ENCODE assay signal across 9 mouse cellular contexts in genomic region chr16:18210701-18211416, GRCm38 (mm10). TPM values are rescaled to one million over a fixed set of nuclear protein-coding genes. Genes with fewer than 3 reads are reported as not detected.
DNase-seq lines count a peak whose midpoint lies in the region; TF ChIP-seq lines count a peak whose summit lies in the region.
"Had no signal": no experiment of that assay in that cellular context is flagged by ENCODE, and none has a peak within 500 bp of the region (broad histone marks: within the 10 kb centered on the region; RNA-seq: fewer than 3 reads in every experiment).

No protein-coding gene starts in this region.

- TF ChIP-seq POLR2A in CH12.LX (IDR thresholded peaks at IDR 0.05; ENCODE audit: low read depth, low read length) = no peak

- peaks cover 8 to 27% of the 10 kb centered on the region in 2 experiments; a peak in 3 of 4 replicates for H3K4me1 ChIP-seq in CH12.LX (ENCODE audit: control insufficient read depth in 1 of 2, insufficient read depth in 2 of 2)

- peaks cover 41% of the 10 kb centered on the region for H3K27me3 ChIP-seq in CH12.LX (replicated peaks)

- dilution Hi-C loops in CH12.LX (cut with MboI; ENCODE audit: extremely low pct_ligation_motif_present, extremely low pct_unique_long_range_greater_than_20kb, low sequenced_read_pairs) = no loop called here

- peak; percentile 58 for TF ChIP-seq RAD21 in CH12.LX (IDR thresholded peaks at IDR 0.05; ENCODE audit: low read depth, low read length)

- no peaks in the 10 kb centered on the region for H3K36me3 ChIP-seq in CH12.LX (replicated peaks in 1 of 2; ENCODE audit: control insufficient read depth in 1 of 2, insufficient read depth in 1 of 2, low read length in 1 of 2)

- 0 out of 2 replicates have a peak overlapping the region, but pooled peaks have one; percentile 23 for H3K4me2 ChIP-seq in CH12.LX (ENCODE audit: insufficient read depth, low read depth, poor library complexity, severe bottlenecking)

- TF ChIP-seq CTCF in CH12.LX (conservative IDR thresholded peaks at IDR 0.05 in 1 of 2, IDR thresholded peaks at IDR 0.05 in 1 of 2; ENCODE audit: low read depth in 2 of 2, low read length in 2 of 2) = peak; percentile 85 to 100

- no peak for TF ChIP-seq EP300 in CH12.LX (IDR thresholded peaks at IDR 0.05; ENCODE audit: low read length)

- no peak overlapping the region for H3K9ac ChIP-seq in CH12.LX (ENCODE audit: insufficient read depth, low read depth)

- H3K9me3 ChIP-seq in CH12.LX (replicated peaks; ENCODE audit: low read length) = no peaks in the 10 kb centered on the region

- in situ Hi-C loops in CH12.LX (cut with MboI; ENCODE audit: low pct_ligation_motif_present, low pct_unique_long_range_greater_than_20kb, low sequenced_read_pairs) = loop anchor here (5.0 kb wide), 2 partner anchors 34 to 89 kb away; no protein-coding TSS in a partner anchor

- no peak overlapping the region for H3K4me3 ChIP-seq in CH12.LX (replicated peaks in 1 of 3; ENCODE audit: low read depth in 2 of 3, low read length in 2 of 3, poor library complexity in 1 of 3)

- H3K79me2 ChIP-seq in CH12.LX (replicated peaks; ENCODE audit: control insufficient read depth, extremely low read depth, insufficient read depth, poor library complexity, severe bottlenecking) = no peaks in the 10 kb centered on the region

- H3K27ac ChIP-seq in CH12.LX (ENCODE audit: insufficient read depth, low read depth) = no peak overlapping the region

- peak; percentile 69 for DNase-seq in gastrocnemius, adult 18-20 months (ENCODE audit: low spot score)
- DNase-seq in gastrocnemius, adult 8-10 months (ENCODE audit: low spot score in 2 of 2) = no peak
- DNase-seq in CH12.LX (ENCODE audit: extremely low read depth) = peak; percentile 74
- DNase-seq in c-Kit-positive CD71-positive TER-119-positive erythroid progenitor cells, embryonic 14.5 days (ENCODE audit: low spot score) = peak; percentile 42
- DNase-seq in gastrocnemius, postnatal 10 days = peak; percentile 69
- peak; percentile 54 to 80 for DNase-seq in kidney, postnatal 25 days
- peak; percentile 36 to 61 for DNase-seq in lung, adult 18-20 months
- peak; percentile 77 for DNase-seq in right cerebral cortex, postnatal 14 days

TF ChIP-seq in CH12.LX, 34 proteins besides CTCF, POLR2A, EP300 and RAD21:
- no peak for TF ChIP-seq ZMIZ1 (IDR thresholded peaks at IDR 0.05; ENCODE audit: low read depth, low read length)
- TF ChIP-seq SMC3 (IDR thresholded peaks at IDR 0.05; ENCODE audit: low read depth, low read length) = peak; percentile 71
- TF ChIP-seq E2F4 (IDR thresholded peaks at IDR 0.05; ENCODE audit: insufficient replicate concordance, low read depth, low read length) = no peak
- TF ChIP-seq MAX (IDR thresholded peaks at IDR 0.05; ENCODE audit: low read length) = no peak
- TF ChIP-seq ELF1 (IDR thresholded peaks at IDR 0.05; ENCODE audit: low read depth, low read length) = 0 out of 2 replicates have a peak, but pooled peaks have one; percentile 19

RNA-seq across cellular contexts. Expression of gene Ccdc188, which starts 6.8 kb away (rescaled TPM):
- total RNA-seq in gastrocnemius, adult 18-20 months (2021) = not detected
- not detected for total RNA-seq in gastrocnemius, adult 8-10 months (2022)
- total RNA-seq in CH12.LX (2012; rRNA removed) (0.30 and 0.50 TPM in 2 replicates), CH12.LX (2014; rRNA removed) (not detected in 2 replicates)
- polyA plus RNA-seq in CH12.LX (2012; ENCODE audit: insufficient read length, low read depth) = 0.30 TPM in 1 of 2 replicates, not detected in the other
- not detected for total RNA-seq in gastrocnemius, postnatal 10 days (2021)
- total RNA-seq: layer of hippocampus, postnatal 25 days had no signal

RNA-seq across cellular contexts. Expression of gene Zdhhc8, which starts 24.1 kb away (rescaled TPM):
- 10 to 100 TPM; 23.7 to 27.3 TPM for total RNA-seq in gastrocnemius, adult 18-20 months (2021)
- total RNA-seq in gastrocnemius, adult 8-10 months (2022) = 10 to 100 TPM; 22.8 to 29.6 (median 26.2) TPM
- 10.3 and 12.1 TPM in 2 replicates for total RNA-seq in CH12.LX (2012; rRNA removed)
- 3.2 and 3.6 TPM in 2 replicates for total RNA-seq in CH12.LX (2014; rRNA removed)
- polyA plus RNA-seq in CH12.LX (2012; ENCODE audit: insufficient read length, low read depth) = 9.5 and 15.2 TPM in 2 replicates
- 10 to 100 TPM; 26.3 to 29.7 TPM for total RNA-seq in gastrocnemius, postnatal 10 days (2021)

RNA-seq across cellular contexts. Expression of gene Trmt2a, which starts 37.6 kb away (rescaled TPM):
- total RNA-seq in gastrocnemius, adult 18-20 months (2021) = 10 to 100 TPM in 1 of 2 experiments, 1 to 10 TPM in 1; 9.2 to 11.2 TPM
- 10 to 100 TPM in 2 of 4 experiments, 1 to 10 TPM in 2; 7.9 to 11.4 (median 9.3) TPM for total RNA-seq in gastrocnemius, adult 8-10 months (2022)
- total RNA-seq in CH12.LX (2012; rRNA removed) (155 and 208 TPM in 2 replicates), CH12.LX (2014; rRNA removed) (196 and 199 TPM in 2 replicates)
- polyA plus RNA-seq in CH12.LX (2012; ENCODE audit: insufficient read length, low read depth) = 216 and 252 TPM in 2 replicates
- 10 to 100 TPM; 15.3 to 21.2 TPM for total RNA-seq in gastrocnemius, postnatal 10 days (2021)

RNA-seq across cellular contexts. Expression of gene Ranbp1, which starts 37.7 kb away (rescaled TPM):
- total RNA-seq in gastrocnemius, adult 18-20 months (2021) = 10 to 100 TPM; 20.0 to 26.0 TPM
- 10 to 100 TPM; 15.8 to 20.5 (median 19.1) TPM for total RNA-seq in gastrocnemius, adult 8-10 months (2022)
- total RNA-seq in CH12.LX (2012; rRNA removed) (605 and 763 TPM in 2 replicates), CH12.LX (2014; rRNA removed) (1,124 and 1,127 TPM in 2 replicates)
- 1,263 and 1,327 TPM in 2 replicates for polyA plus RNA-seq in CH12.LX (2012; ENCODE audit: insufficient read length, low read depth)
- 10 to 100 TPM; 52.4 to 72.0 TPM for total RNA-seq in gastrocnemius, postnatal 10 days (2021)

RNA-seq across cellular contexts. Expression of gene Gm49776, which starts 47.3 kb away (rescaled TPM):
- not detected for total RNA-seq in gastrocnemius, adult 18-20 months (2021)
- not detected for total RNA-seq in gastrocnemius, adult 8-10 months (2022)
- total RNA-seq in CH12.LX (2012; rRNA removed) = 0.25 TPM in 1 of 2 replicates, not detected in the other
- not detected in 2 replicates for total RNA-seq in CH12.LX (2014; rRNA removed)
- polyA plus RNA-seq in CH12.LX (2012; ENCODE audit: insufficient read length, low read depth) = 25.0 TPM in 2 replicates
- total RNA-seq in gastrocnemius, postnatal 10 days (2021) = not detected

Comparison
In these comparisons a context has a peak if more than half of its experiments do, and no peak if none do; other contexts are left out.
1. DNase-seq: peak in gastrocnemius, adult 18-20 months (single experiment), CH12.LX (single experiment), c-Kit-positive CD71-positive TER-119-positive erythroid progenitor cells, embryonic 14.5 days (single experiment), gastrocnemius, postnatal 10 days (single experiment), kidney, postnatal 25 days (2 of 2), lung, adult 18-20 months (2 of 2) and right cerebral cortex, postnatal 14 days (single experiment); none in gastrocnemius, adult 8-10 months (0 of 2).
2. RNA of gene Trmt2a, which starts 37.6 kb away (total RNA-seq): 155 to 208 TPM in CH12.LX; 15.3 to 21.2 TPM in gastrocnemius, postnatal 10 days, 9.2 to 11.2 TPM in gastrocnemius, adult 18-20 months and 7.9 to 11.4 TPM in gastrocnemius, adult 8-10 months; every median in the first group is over 4 times any median in the second.